Mouse (Mus musculus): Measurements from ENCODE around the gene Dnajc21.

The Dnajc21 gene

DNA sequence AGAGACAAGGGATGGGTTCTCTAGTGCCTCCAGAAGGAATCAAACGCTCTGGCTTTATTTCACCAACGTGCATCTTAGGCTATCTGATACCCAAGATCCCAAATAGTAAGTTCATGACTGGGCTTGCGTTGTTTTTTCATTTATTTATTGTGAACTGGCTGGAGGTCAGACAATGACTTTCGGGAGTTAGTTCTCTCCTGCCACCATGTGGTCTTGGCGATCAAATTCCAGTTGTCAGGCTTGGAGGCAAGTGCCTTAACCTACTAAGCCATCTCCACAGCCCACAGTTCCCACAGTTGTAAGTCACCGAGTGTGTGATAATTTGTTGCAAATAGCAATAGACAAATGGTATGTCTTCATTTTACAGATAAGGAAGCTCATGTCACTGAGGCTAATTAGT, 30.4 kb downstream of the Dnajc21 start:
- no peak for DNase-seq (ENCODE audit: low read depth, low spot score)

DNA sequence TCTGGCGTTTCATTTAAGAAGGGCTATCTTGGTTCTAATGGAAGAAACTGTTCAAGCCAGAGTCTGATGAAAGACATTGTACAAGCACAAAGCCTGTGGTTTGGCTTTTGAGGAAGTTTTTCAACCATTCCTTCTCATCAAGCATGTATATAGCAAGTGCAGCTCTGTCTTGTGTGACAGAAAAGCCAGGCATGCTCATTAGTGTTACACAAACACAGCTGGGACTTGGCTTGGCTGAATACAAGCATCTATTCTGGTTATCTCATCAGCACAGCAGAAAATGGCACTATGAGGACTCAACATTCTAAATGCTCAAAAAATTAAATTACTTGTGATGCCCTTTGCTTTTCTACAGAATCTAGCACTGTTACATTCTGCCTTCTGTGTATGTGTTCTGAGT, 33.4 kb downstream of the Dnajc21 start:
- no peak for DNase-seq (ENCODE audit: low read depth, low spot score)

DNA sequence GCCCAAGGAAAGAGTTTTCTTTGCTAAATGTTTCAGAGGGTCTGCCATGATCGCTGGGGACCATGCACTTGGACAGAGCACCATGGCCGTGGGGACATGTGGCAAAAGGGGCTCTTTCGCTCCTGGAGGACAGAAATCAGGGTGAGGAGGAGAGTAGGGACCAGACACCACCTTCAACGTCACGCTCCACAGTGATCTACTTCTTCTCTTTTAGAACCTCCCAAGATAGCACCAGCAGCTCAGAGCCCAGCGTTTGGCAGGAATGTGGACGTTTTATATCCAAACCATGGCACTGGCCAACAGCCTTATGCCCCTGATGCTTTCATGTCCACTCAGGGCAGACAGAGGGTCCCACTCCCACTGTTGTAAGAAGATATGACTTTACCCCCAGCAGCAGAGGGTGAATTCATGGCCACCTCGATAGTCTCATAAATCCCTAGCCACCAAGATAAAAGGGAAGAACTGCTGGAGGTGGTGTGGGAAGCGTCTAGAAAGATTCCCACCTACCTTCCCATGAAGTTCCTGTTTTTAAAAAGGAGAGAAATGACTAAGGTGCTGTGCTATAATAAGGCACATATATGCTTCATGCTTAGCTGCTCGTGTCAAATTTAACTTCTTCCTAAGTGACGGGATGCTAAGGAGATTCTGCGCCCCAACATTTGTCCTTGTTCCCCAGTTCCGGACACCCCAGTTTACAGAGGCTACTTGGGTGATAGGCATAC, 43.6 kb downstream of the Dnajc21 start:
- DNase-seq (ENCODE audit: low read depth, low spot score) = no peak

DNA sequence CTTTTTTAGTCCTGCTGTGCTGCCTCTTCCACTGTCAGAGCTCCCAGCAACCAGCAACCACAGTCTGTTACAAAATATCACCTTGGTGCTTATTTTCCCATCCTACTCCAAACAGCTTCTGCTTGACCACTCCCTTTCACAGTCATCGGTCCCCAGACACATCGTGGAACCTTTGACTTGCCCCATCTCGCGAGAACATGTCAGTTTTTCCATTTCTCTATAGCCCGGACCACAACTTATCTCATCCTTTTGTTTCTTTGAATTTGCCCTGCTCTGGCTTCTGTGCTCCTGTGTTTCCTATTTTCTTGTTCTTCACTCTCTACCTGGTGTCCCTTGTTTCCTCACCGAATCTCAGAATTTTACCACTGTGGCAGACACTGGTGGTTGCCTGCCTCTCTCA, 44.2 kb downstream of the Dnajc21 start:
- no peak for DNase-seq (ENCODE audit: low read depth, low spot score)

DNA sequence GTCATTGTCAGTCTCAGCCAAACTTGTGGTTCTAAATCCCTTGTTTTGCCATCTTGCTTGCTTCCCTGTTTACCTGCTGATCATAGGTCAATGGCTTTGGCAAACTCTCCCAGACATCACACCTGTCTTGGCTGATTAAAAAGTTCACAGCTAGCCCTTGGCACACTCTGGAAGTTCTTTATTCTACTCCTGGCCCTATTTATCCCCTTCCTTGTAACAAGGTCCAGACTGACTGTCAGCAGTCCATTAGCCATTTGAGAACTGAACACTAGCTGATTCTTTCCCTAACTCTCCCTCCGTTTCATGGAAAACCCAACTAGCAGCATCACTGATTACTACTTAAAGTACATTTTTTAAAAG, 48.6 kb downstream of the Dnajc21 start:
- DNase-seq (ENCODE audit: low read depth, low spot score) = no peak

DNA sequence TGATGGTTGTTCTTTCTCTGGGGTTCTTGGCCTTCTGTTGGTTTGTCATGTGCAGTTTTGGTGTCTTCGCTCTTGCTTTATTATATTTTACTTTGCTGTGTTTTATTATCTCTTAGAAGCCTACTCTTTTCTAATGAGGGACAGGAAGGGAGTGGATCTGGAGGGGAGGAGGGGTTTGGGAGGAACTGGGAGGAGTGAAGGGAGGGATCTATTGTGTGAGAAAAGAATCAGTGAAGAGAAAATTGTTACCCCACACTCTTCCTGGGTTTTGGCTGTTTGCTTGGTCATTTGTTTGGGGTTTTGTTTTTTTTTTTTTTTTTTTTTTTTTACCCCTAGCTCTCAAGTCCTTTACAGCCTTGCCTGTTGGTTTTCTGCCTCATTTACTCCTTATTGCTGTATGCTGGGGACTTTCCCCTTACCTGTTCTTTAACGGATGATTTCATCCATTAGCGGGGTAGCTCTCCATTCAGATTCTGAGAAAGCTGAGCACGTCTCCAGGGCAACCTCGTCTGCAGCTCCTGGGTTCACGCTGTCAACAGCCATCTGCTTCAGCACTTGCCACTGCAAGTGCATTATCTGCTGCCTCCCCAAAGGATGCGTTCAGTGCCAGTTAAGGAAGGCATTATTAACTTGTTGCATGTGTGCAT, 49.1 kb downstream of the Dnajc21 start:
- no peak for DNase-seq (ENCODE audit: low read depth, low spot score)

DNA sequence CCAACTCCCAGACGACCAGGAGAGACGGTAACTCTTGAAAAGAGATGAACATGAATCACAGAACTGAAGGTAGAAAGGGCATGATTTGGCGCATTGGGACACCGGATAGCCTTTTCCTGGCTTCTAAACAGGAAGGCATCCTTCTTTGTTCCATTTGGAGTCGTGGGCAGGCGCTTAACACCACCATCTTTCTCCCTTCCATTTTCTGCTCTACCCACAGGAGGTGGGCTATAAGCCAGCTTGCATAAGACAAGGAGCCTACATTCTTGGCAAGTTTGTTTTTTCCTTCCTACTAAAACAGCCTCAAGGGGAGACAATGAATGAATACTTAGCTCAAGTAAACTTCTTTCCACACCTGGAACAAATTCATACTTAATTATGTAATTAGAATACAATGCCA, 56.7 kb downstream of the Dnajc21 start:
- no peak for DNase-seq (ENCODE audit: low read depth, low spot score)

DNA sequence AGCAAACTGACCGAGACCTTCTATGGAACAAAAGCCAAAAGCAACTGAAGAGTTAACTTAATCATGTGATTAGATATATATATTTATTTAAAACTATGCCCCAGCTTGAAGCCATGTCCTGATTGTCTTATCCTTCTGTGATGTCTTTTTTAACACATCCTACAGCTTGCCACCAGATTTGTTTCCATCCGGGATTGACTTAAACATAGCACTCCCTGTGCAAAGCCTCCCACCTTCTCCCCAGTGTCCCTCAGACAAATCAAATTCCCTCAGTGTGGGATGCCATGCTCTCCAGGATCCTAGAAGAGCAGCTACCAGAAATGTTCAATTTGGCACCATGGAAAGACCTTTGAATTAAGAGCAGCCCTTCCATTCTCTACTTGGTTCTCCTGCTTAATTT, 59.4 kb downstream of the Dnajc21 start:
- DNase-seq (ENCODE audit: low read depth, low spot score) = no peak

DNA sequence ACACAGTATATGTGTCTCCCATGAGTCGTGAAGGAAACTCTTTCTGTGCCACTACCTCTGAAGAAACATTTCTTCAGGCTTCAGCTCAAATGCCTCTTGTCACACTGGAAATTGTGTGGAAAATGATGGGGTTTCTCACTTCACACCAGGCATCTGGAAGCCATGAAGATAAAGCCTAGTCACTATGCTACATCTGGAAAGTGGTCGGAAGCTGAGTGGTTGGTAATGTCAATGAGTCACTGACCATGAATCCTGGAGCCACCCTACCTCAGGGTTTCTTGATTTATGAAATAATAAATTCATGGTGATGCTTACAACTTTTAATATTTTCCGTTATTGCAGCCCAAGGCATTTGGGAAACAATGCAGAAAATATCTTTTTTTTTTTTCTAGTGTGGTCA, 60.5 kb downstream of the Dnajc21 start:
- no peak for DNase-seq (ENCODE audit: low read depth, low spot score)

DNA sequence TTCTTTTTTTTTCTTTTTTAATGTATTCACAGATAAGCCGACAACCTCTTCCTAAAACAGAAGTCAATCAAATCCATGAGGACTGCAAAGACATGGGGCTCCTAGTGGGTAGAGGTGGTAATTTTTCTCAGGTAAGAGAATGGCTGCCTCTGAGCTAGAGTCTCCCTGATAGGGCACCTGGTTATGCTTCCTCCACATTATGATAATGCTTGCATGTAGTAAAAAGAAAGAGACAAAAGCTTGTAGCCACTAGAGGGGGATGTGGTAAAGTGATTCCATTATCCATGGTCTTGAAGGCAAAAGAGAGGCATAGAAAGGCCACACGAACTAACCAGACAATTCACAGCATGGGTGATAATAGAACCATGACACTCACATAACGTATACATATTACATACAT, 69.9 kb downstream of the Dnajc21 start:
- DNase-seq (ENCODE audit: low read depth, low spot score) = no peak

DNA sequence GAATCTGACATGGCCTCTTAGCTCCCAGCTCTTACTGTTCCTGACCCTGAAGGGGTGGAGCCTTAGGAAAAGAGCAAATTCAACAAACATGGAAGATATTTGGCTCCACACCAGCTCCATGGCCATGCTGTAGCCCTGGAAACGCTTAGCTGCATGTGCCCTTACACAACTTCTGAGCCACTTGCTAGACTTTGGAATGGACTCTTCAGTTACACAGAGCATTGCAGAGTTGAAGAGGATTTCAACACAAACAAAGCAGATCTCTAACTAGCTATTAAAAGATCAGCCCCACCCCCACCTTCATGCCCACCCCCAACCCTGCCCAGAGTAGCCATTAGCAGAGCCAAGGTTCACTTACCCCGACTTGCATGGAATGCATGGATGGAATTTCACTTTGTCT, 70.5 kb downstream of the Dnajc21 start:
- no peak for DNase-seq (ENCODE audit: low read depth, low spot score)

Data from skeletal muscle tissue, adult 2 months (tissue).